10 mouse cellular contexts compared by ENCODE assay signal in the genomic region with DNA sequence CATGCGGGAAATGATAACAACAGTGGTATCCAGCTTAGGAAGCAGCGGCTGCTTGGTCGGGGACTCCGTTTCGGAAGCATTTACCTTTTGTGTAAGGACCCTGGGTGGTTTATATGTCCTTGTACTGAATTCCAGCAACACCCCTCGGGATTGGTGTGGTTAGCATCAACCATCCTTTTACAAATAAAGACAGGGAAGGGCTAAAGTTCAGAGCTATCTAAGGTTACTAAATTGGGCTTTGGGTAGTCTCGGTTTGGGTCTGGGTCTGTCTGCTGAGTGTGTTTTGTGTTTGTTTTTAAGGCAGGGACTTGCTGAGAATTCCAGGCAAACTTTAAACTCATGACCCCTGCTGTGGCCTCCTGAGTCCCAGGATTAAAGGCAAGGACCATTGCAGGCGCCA. TPM values are rescaled to one million over a fixed set of nuclear protein-coding genes. Genes with fewer than 3 reads are reported as not detected.
DNase-seq lines count a peak whose midpoint lies in the region; ATAC-seq lines count a peak whose summit lies in the region.
"Had no signal": no experiment of that assay in that cellular context is flagged by ENCODE, and none has a peak within 500 bp of the region (broad histone marks: within the 10 kb centered on the region; RNA-seq: fewer than 3 reads in every experiment).

No protein-coding gene starts in this region.

- DNase-seq in heart, adult 8-10 months (ENCODE audit: low spot score) = no peak
- DNase-seq in R1 (ENCODE audit: low read depth, low spot score) = peak; percentile 62
- no peak for DNase-seq in layer of hippocampus, adult 9-11 months
- DNase-seq in adrenal gland, adult 2 months = no peak
- DNase-seq in left cerebral cortex, postnatal 25 days (ENCODE audit: low spot score in 2 of 2) = no peak
- DNase-seq: kidney, adult 8-10 months had no signal

- no peaks in the 10 kb centered on the region for H3K9me3 ChIP-seq in heart, embryonic 15.5 days (replicated peaks)
- no peaks in the 10 kb centered on the region for H3K9me3 ChIP-seq in hindbrain, embryonic 12.5 days (replicated peaks)
- no peaks in the 10 kb centered on the region for H3K9me3 ChIP-seq in midbrain, embryonic 12.5 days
- H3K9me3 ChIP-seq: G1E had no signal

- peaks cover 30% of the 10 kb centered on the region for H3K4me1 ChIP-seq in heart, embryonic 15.5 days (replicated peaks)
- H3K4me1 ChIP-seq in hindbrain, embryonic 12.5 days = peaks cover 22% of the 10 kb centered on the region
- H3K4me1 ChIP-seq in midbrain, embryonic 12.5 days = peaks cover 21% of the 10 kb centered on the region

- H3K27me3 ChIP-seq in heart, embryonic 15.5 days = no peaks in the 10 kb centered on the region
- H3K27me3 ChIP-seq in hindbrain, embryonic 12.5 days = peaks cover 6% of the 10 kb centered on the region; the same call in 1 of the 2 replicates
- peaks cover 21% of the 10 kb centered on the region; the same call in 1 of the 2 replicates for H3K27me3 ChIP-seq in midbrain, embryonic 12.5 days

- H3K9ac ChIP-seq in heart, embryonic 15.5 days = 0 out of 2 replicates have a peak overlapping the region, but pooled peaks have one; percentile 17
- no peak overlapping the region for H3K9ac ChIP-seq in hindbrain, embryonic 12.5 days
- H3K9ac ChIP-seq in midbrain, embryonic 12.5 days (replicated peaks) = no peak overlapping the region

- no peaks in the 10 kb centered on the region for H3K36me3 ChIP-seq in heart, embryonic 15.5 days
- no peaks in the 10 kb centered on the region for H3K36me3 ChIP-seq in hindbrain, embryonic 12.5 days
- H3K36me3 ChIP-seq in midbrain, embryonic 12.5 days = no peaks in the 10 kb centered on the region
- H3K36me3 ChIP-seq: G1E had no signal

- peak overlapping the region; percentile 86 for H3K27ac ChIP-seq in heart, embryonic 15.5 days
- peak overlapping the region; percentile 76 for H3K27ac ChIP-seq in hindbrain, embryonic 12.5 days
- no peak overlapping the region for H3K27ac ChIP-seq in midbrain, embryonic 12.5 days (replicated peaks)

- no peak for ATAC-seq in heart, embryonic 15.5 days (replicated peaks; ENCODE audit: insufficient number of reproducible peaks, insufficient read depth, low FRiP score, low read depth)
- ATAC-seq in hindbrain, embryonic 12.5 days (ENCODE audit: low FRiP score) = no peak
- no peak for ATAC-seq in midbrain, embryonic 12.5 days (ENCODE audit: low FRiP score, low read depth)

- H3K4me2 ChIP-seq in heart, embryonic 15.5 days = peak overlapping the region; percentile 50
- peak overlapping the region; percentile 26 for H3K4me2 ChIP-seq in hindbrain, embryonic 12.5 days (replicated peaks)
- H3K4me2 ChIP-seq in midbrain, embryonic 12.5 days (replicated peaks) = peak overlapping the region; percentile 34; the same call in 1 of the 2 replicates

- 23% methylated on average over 8 of the region's 8 CpGs for WGBS in heart, embryonic 15.5 days
- WGBS in hindbrain, embryonic 12.5 days = 36% methylated on average over 8 of the region's 8 CpGs
- 18% methylated on average over 8 of the region's 8 CpGs for WGBS in midbrain, embryonic 12.5 days

- intact Hi-C loops in left cerebral cortex, postnatal 25 days (cut with DNase I) = no loop called here

- H3K4me3 ChIP-seq in heart, embryonic 15.5 days = peak overlapping the region; percentile 25
- no peak overlapping the region for H3K4me3 ChIP-seq in hindbrain, embryonic 12.5 days
- H3K4me3 ChIP-seq in midbrain, embryonic 12.5 days = no peak overlapping the region

RNA-seq across cellular contexts. Expression of a gene that starts 15.2 kb away (rescaled TPM):
- polyA plus RNA-seq in heart, embryonic 15.5 days (2015; fragmentation: Nextera tagmentation; extraction: Ambion mirVana) = 347 and 442 TPM in 2 replicates
- 100 to 1,000 TPM; 196 to 239 (median 228) TPM for total RNA-seq in heart, adult 8-10 months (2022)
- 347 and 360 TPM in 2 replicates for polyA plus RNA-seq in hindbrain, embryonic 12.5 days (2016; fragmentation: Nextera tagmentation; extraction: Ambion mirVana)
- 345 and 375 TPM in 2 replicates for polyA plus RNA-seq in midbrain, embryonic 12.5 days (2016; fragmentation: Nextera tagmentation; extraction: Ambion mirVana)
- total RNA-seq in adrenal gland, adult 2 months (2021) = 100 to 1,000 TPM; 378 to 409 TPM
- polyA plus RNA-seq in adrenal gland, adult 2 months (2012; rRNA removed) = 41.0 and 48.2 TPM in 2 replicates
- total RNA-seq in left cerebral cortex, postnatal 25 days (2021) = 100 to 1,000 TPM; 115 to 138 TPM

RNA-seq across cellular contexts. Expression of a gene that starts 53.8 kb away (rescaled TPM):
- polyA plus RNA-seq in heart, embryonic 15.5 days (2015; fragmentation: Nextera tagmentation; extraction: Ambion mirVana) = 64.8 and 73.1 TPM in 2 replicates
- 10 to 100 TPM; 33.9 to 38.6 (median 37.7) TPM for total RNA-seq in heart, adult 8-10 months (2022)
- polyA plus RNA-seq in hindbrain, embryonic 12.5 days (2016; fragmentation: Nextera tagmentation; extraction: Ambion mirVana) = 215 and 227 TPM in 2 replicates
- polyA plus RNA-seq in midbrain, embryonic 12.5 days (2016; fragmentation: Nextera tagmentation; extraction: Ambion mirVana) = 224 and 239 TPM in 2 replicates
- total RNA-seq in adrenal gland, adult 2 months (2021) = 10 to 100 TPM; 65.0 to 66.3 TPM
- polyA plus RNA-seq in adrenal gland, adult 2 months (2012; rRNA removed) = 114 and 124 TPM in 2 replicates
- 10 to 100 TPM; 87.6 to 88.7 TPM for total RNA-seq in left cerebral cortex, postnatal 25 days (2021)
